Comparison of ENCODE assay signal across 9 mouse cellular contexts in genomic region chr14:105589261-105589660, GRCm38 (mm10).
DNase-seq lines count a peak whose midpoint lies in the region; ATAC-seq lines count a peak whose summit lies in the region.
"Had no signal": no experiment of that assay in that cellular context is flagged by ENCODE, and none has a peak within 500 bp of the region (broad histone marks: within the 10 kb centered on the region; RNA-seq: fewer than 3 reads in every experiment).

No protein-coding gene starts in this region.

- ATAC-seq in frontal cortex, adult (ENCODE audit: low TSS enrichment) = peak; percentile 20

- DNase-seq in frontal cortex, postnatal 25 days (ENCODE audit: low spot score in 2 of 2) = no peak
- DNase-seq in right cerebral cortex, adult 18-20 months = peak; percentile 11
- no peak for DNase-seq in right cerebral cortex, postnatal 10 days (ENCODE audit: low spot score in 2 of 2)
- DNase-seq in large intestine, adult 2 months (ENCODE audit: low read depth, low spot score) = peak; percentile 37
- no peak for DNase-seq in ovary, postnatal 36 days (ENCODE audit: low spot score)
- no peak for DNase-seq in embryo, embryonic 10.5 days (ENCODE audit: low spot score)
- no peak for DNase-seq in gastrocnemius, adult 18-20 months (ENCODE audit: low spot score)
- DNase-seq: adrenal gland, postnatal 14 days had no signal

- WGBS in large intestine, adult 2 months = 40% methylated on average over 20 of the region's 20 CpGs

Comparison
In these comparisons a context has a peak if more than half of its experiments do, and no peak if none do; other contexts are left out.
1. DNase-seq: peak in right cerebral cortex, adult 18-20 months (single experiment) and large intestine, adult 2 months (single experiment); none in frontal cortex, postnatal 25 days (0 of 2), right cerebral cortex, postnatal 10 days (0 of 2), ovary, postnatal 36 days (single experiment), embryo, embryonic 10.5 days (single experiment) and gastrocnemius, adult 18-20 months (single experiment).